Mouse (Mus musculus): ENCODE results near the gene Cadps.

DNA sequence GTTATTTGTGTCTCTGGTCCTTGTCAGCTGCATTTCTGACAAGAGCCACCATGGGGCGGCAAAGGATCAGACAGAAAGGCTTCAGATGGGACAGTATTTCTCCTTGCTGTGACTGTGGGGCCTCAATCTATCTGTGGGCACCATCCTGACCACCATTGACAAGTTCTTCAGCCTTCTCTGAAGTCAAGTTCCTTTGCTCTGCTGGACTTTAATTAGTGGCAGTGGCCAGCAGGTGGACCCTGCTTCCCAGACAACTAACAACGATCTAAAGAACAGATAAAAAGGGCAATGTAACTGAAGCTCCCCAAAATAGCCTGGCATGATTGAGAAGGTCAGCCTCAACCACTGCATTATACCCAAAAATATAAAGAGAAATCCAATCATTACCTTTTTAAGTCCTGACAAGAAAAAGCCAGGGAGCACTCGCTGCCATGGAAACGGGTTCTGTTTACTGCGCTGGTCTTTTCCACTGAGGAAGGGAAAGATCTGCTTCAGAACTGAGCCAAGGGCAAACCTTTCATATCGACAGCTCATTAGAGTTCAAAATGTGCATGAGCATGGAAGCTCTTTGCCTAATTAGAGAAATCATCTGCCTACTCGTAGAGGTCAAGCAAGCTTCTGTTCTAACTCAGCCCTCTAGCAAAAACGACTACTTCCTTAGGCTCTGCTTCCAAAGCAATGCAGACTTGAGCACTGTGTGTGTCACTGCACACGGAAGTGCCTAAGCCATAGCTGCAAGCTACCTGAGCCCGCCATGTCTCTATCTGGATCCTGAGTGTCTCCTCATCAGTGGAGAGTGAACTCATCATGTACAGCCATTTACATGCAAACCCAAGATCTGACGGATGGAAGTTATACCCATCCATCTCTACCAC is 198.4 kb downstream of the Cadps start:
- TF ChIP-seq CTCF (IDR thresholded peaks at IDR 0.05; ENCODE audit: control insufficient read depth, insufficient read depth, insufficient read length) (no peak), CEBPB (IDR thresholded peaks at IDR 0.05; ENCODE audit: low read depth) (no peak), MAX (IDR thresholded peaks at IDR 0.05) (no peak)
